Mouse (Mus musculus): ENCODE data around the gene Actr6. TPM values are rescaled to one million over a fixed set of nuclear protein-coding genes. Genes with fewer than 3 reads are reported as not detected.

The Actr6 gene
- total and polyA plus RNA-seq, 3 experiments, result 14.4 to 414 (median 15.3) TPM

GRCm38 (mm10) chr10:89737092-89737491 is 5.0 kb upstream of the Actr6 start:
- H3K79me2 ChIP-seq (ENCODE audit: control insufficient read depth, insufficient read depth, low read length, poor library complexity), result no peaks in the 10 kb centered on the region
- H3K4me3 ChIP-seq (ENCODE audit: control insufficient read depth in 1 of 2, insufficient read depth in 1 of 2, low read depth in 2 of 2, low read length in 2 of 2), result no peak overlapping the region
- no peak for DNase-seq (ENCODE audit: low read depth, low spot score)
- no peak overlapping the region for H3K9ac ChIP-seq (ENCODE audit: control insufficient read depth, low read depth, low read length, poor library complexity, severe bottlenecking)
- H3K27me3 ChIP-seq (ENCODE audit: control insufficient read depth in 1 of 2, insufficient read depth in 2 of 2, low read length in 2 of 2), result no peaks in the 10 kb centered on the region
- H3K36me3 ChIP-seq (ENCODE audit: control insufficient read depth in 1 of 2, insufficient read depth in 2 of 2, low read length in 2 of 2), result peaks cover 0 to 26% of the 10 kb centered on the region in 2 experiments; a peak in 2 of 4 replicates
- TF ChIP-seq TBP (IDR thresholded peaks at IDR 0.05; ENCODE audit: low read depth, low read length), result no peak
- no peak for TF ChIP-seq HCFC1 (IDR thresholded peaks at IDR 0.05; ENCODE audit: low read depth, low read length)
- TF ChIP-seq RAD21 (IDR thresholded peaks at IDR 0.05; ENCODE audit: low read depth, low read length), result no peak
- no peak for TF ChIP-seq ELF1 (IDR thresholded peaks at IDR 0.05; ENCODE audit: low read depth, low read length)
- no peak for TF ChIP-seq JUND (IDR thresholded peaks at IDR 0.05; ENCODE audit: low read depth, low read length)
- TF ChIP-seq MYB (IDR thresholded peaks at IDR 0.05; ENCODE audit: low read depth, low read length), result no peak
- TF ChIP-seq CTCF (IDR thresholded peaks at IDR 0.05 in 2 of 3, conservative IDR thresholded peaks at IDR 0.05 in 1 of 3; ENCODE audit: control insufficient read depth in 1 of 3, insufficient read depth in 1 of 3, low read depth in 2 of 3, low read length in 3 of 3, poor library complexity in 1 of 3, severe bottlenecking in 1 of 3), result no peak; a peak in 1 of 6 replicates
- no peak for TF ChIP-seq KAT2A (conservative IDR thresholded peaks at IDR 0.05; ENCODE audit: low read depth, low read length)
- TF ChIP-seq ZNF384 (IDR thresholded peaks at IDR 0.05; ENCODE audit: low read depth, low read length), result no peak
- no peak for TF ChIP-seq MYC (IDR thresholded peaks at IDR 0.05; ENCODE audit: low read depth, low read length)
- peaks cover 11 to 27% of the 10 kb centered on the region in 2 experiments; a peak in 3 of 4 replicates for H3K4me1 ChIP-seq (ENCODE audit: control insufficient read depth in 1 of 2, insufficient read depth in 2 of 2, low read length in 2 of 2)
- no peak overlapping the region for H3K27ac ChIP-seq (ENCODE audit: control insufficient read depth, low read depth, low read length)
- no peaks in the 10 kb centered on the region for H3K9me3 ChIP-seq (replicated peaks; ENCODE audit: insufficient read depth, low read length)

- peak; percentile 30 for DNase-seq (ENCODE audit: low read depth, low spot score)
- Histone ChIP-seq H3K9me3 (replicated peaks; ENCODE audit: insufficient read depth, low read length) (no peaks in the 10 kb centered on the region), H3K79me2 (ENCODE audit: control insufficient read depth, insufficient read depth, low read length, poor library complexity) (peaks cover 17% of the 10 kb centered on the region), H3K4me3 (ENCODE audit: control insufficient read depth in 1 of 2, insufficient read depth in 1 of 2, low read depth in 2 of 2, low read length in 2 of 2) (peak overlapping the region; percentile 75 to 95), H3K27ac (ENCODE audit: control insufficient read depth, low read depth, low read length) (no peak overlapping the region), H3K36me3 (ENCODE audit: control insufficient read depth in 1 of 2, insufficient read depth in 2 of 2, low read length in 2 of 2) (peaks cover 0 to 8% of the 10 kb centered on the region in 2 experiments), H3K4me1 (ENCODE audit: control insufficient read depth in 1 of 2, insufficient read depth in 2 of 2, low read length in 2 of 2) (peaks cover 0 to 9% of the 10 kb centered on the region in 2 experiments; a peak in 2 of 4 replicates), H3K27me3 (ENCODE audit: control insufficient read depth in 1 of 2, insufficient read depth in 2 of 2, low read length in 2 of 2) (no peaks in the 10 kb centered on the region), H3K9ac (ENCODE audit: control insufficient read depth, low read depth, low read length, poor library complexity, severe bottlenecking) (peak overlapping the region; percentile 81)
- no peak for TF ChIP-seq GATA1 (IDR thresholded peaks at IDR 0.05; ENCODE audit: low read depth, low read length)
Measured at GRCm38 (mm10) chr10:89731341-89731740, 754 bp downstream of the Actr6 start.

GRCm38 (mm10) chr10:89730386-89730785 is 1.7 kb downstream of the Actr6 start:
- Histone ChIP-seq H3K9ac (ENCODE audit: control insufficient read depth, low read depth, low read length, poor library complexity, severe bottlenecking) (no peak overlapping the region), H3K9me3 (replicated peaks; ENCODE audit: insufficient read depth, low read length) (no peaks in the 10 kb centered on the region), H3K4me1 (ENCODE audit: control insufficient read depth in 1 of 2, insufficient read depth in 2 of 2, low read length in 2 of 2) (peaks cover 0 to 9% of the 10 kb centered on the region in 2 experiments; a peak in 2 of 4 replicates), H3K27ac (ENCODE audit: control insufficient read depth, low read depth, low read length) (no peak overlapping the region), H3K4me3 (ENCODE audit: control insufficient read depth in 1 of 2, insufficient read depth in 1 of 2, low read depth in 2 of 2, low read length in 2 of 2) (no peak overlapping the region), H3K27me3 (ENCODE audit: control insufficient read depth in 1 of 2, insufficient read depth in 2 of 2, low read length in 2 of 2) (no peaks in the 10 kb centered on the region), H3K36me3 (ENCODE audit: control insufficient read depth in 1 of 2, insufficient read depth in 2 of 2, low read length in 2 of 2) (peaks cover 0 to 8% of the 10 kb centered on the region in 2 experiments), H3K79me2 (ENCODE audit: control insufficient read depth, insufficient read depth, low read length, poor library complexity) (peaks cover 17% of the 10 kb centered on the region)
- TF ChIP-seq MXI1 (IDR thresholded peaks at IDR 0.05; ENCODE audit: low read depth, low read length) (no peak), ZMIZ1 (IDR thresholded peaks at IDR 0.05; ENCODE audit: low read depth, low read length) (no peak), GABPA (IDR thresholded peaks at IDR 0.05; ENCODE audit: low read depth, low read length) (no peak), BHLHE40 (IDR thresholded peaks at IDR 0.05; ENCODE audit: borderline replicate concordance, low read depth, low read length) (no peak), USF1 (IDR thresholded peaks at IDR 0.05; ENCODE audit: low read depth, low read length) (no peak), CHD1 (IDR thresholded peaks at IDR 0.05; ENCODE audit: low read depth, low read length) (no peak), MEF2A (IDR thresholded peaks at IDR 0.05; ENCODE audit: extremely low read depth, insufficient replicate concordance, low read depth, low read length, poor library complexity, severe bottlenecking) (no peak), UBTF (IDR thresholded peaks at IDR 0.05; ENCODE audit: borderline replicate concordance, insufficient read depth, low read depth, low read length) (no peak)
- no peak for DNase-seq (ENCODE audit: low read depth, low spot score)
